Comparison of ENCODE assay signal across 12 mouse cellular contexts in the genomic region with DNA sequence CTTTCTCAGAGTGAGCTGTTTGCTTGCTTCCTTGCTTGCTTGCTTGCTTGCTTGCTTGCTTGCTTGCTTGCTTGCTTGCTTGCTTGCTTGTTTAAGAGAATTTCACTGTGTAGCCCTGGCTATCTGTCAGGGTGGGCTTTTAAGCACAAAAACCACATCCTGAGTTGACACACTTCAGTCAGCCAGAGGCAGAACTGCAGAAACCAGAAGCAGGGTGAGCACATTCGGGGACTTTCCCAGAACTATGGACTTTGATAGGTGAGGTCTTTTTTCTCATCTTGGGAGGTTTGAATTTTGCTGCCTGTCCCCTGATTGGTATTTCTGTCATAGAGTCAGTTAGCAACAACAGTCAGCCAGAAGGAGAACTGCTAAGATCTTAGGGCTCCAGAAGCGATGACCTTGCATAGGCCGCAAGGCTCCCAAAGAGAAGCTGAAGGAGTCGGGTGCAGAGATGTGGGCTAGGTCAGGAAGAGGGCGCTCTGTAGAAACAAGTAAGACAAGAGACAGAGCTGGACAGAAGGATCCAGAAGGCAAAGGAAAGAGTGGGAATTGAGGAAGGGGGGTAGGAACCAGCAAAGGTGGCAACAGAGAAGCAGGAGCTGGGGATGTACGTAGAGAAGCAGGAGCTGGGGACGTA. TPM values are rescaled to one million over a fixed set of nuclear protein-coding genes. Genes with fewer than 3 reads are reported as not detected.
DNase-seq lines count a peak whose midpoint lies in the region; ATAC-seq lines count a peak whose summit lies in the region.
"Had no signal": no experiment of that assay in that cellular context is flagged by ENCODE, and none has a peak within 500 bp of the region (broad histone marks: within the 10 kb centered on the region; RNA-seq: fewer than 3 reads in every experiment).

No protein-coding gene starts in this region.

- DNase-seq in heart, postnatal 36 days, result no peak
- DNase-seq in CD4-positive helper T cell, adult 2 months (ENCODE audit: low read depth, low spot score), result peak; percentile 89
- DNase-seq in induced T-regulatory cell, adult 2 months (ENCODE audit: low read depth), result peak; percentile 93
- DNase-seq in Muller cell, postnatal 12 days (ENCODE audit: inconsistent ontology term), result no peak
- no peak for DNase-seq in frontal cortex, adult 2 months (ENCODE audit: extremely low spot score in 1 of 2, low spot score in 1 of 2)
- DNase-seq in frontal cortex, postnatal 10 days (ENCODE audit: low spot score in 2 of 2), result no peak

- H3K9ac ChIP-seq in heart, embryonic 12.5 days, result no peak overlapping the region
- H3K9ac ChIP-seq: neural tube, embryonic 13.5 days had no signal

- peak overlapping the region; percentile 37 for H3K4me2 ChIP-seq in heart, embryonic 12.5 days
- H3K4me2 ChIP-seq: neural tube, embryonic 13.5 days had no signal

- H3K4me3 ChIP-seq in heart, embryonic 12.5 days, result peak overlapping the region; percentile 7; the same call in 1 of the 2 replicates
- H3K4me3 ChIP-seq: neural tube, embryonic 13.5 days had no signal

- peaks cover 16% of the 10 kb centered on the region for H3K4me1 ChIP-seq in heart, embryonic 12.5 days (replicated peaks)

- ATAC-seq in heart, embryonic 12.5 days (ENCODE audit: insufficient number of reproducible peaks, low FRiP score), result no peak
- peak; percentile 37; the same call in 1 of the 2 replicates for ATAC-seq in neutrophil, adult 5-6 weeks (ENCODE audit: extremely low read depth, insufficient number of reproducible peaks, low FRiP score, poor library complexity, severe bottlenecking)
- ATAC-seq: forebrain, embryonic 14.5 days; intestine, embryonic 16.5 days had no signal

- H3K9me3 ChIP-seq in heart, embryonic 12.5 days (replicated peaks), result no peaks in the 10 kb centered on the region
- H3K9me3 ChIP-seq: neural tube, embryonic 13.5 days had no signal

- 82% methylated on average over 7 of the region's 7 CpGs for whole genome bisulfite sequencing in heart, embryonic 12.5 days

- intact Hi-C loops in heart, postnatal 36 days (cut with DNase I), result no loop called here

- H3K36me3 ChIP-seq in heart, embryonic 12.5 days, result peaks cover 24% of the 10 kb centered on the region

- H3K27me3 ChIP-seq in heart, embryonic 12.5 days (replicated peaks), result no peaks in the 10 kb centered on the region
- H3K27me3 ChIP-seq: neural tube, embryonic 13.5 days had no signal

- H3K27ac ChIP-seq in heart, embryonic 12.5 days (ENCODE audit: poor library complexity, severe bottlenecking), result peak overlapping the region; percentile 10; the same call in 1 of the 2 replicates
- H3K27ac ChIP-seq: macrophage; neural tube, embryonic 13.5 days had no signal

RNA-seq across cellular contexts. Expression of a gene that starts 15.2 kb away (rescaled TPM):
- 25.0 TPM in 2 replicates for polyA plus RNA-seq in heart, embryonic 12.5 days (2016; fragmentation: Nextera tagmentation; extraction: Ambion mirVana)
- total RNA-seq in heart, postnatal 36 days (2021), result 10 to 100 TPM; 13.9 TPM
- total RNA-seq in neutrophil, adult 5-6 weeks (2017), result 14.4 and 19.4 TPM in 2 replicates
- polyA plus RNA-seq in frontal cortex, adult 2 months (2012; rRNA removed), result 126 and 128 TPM in 2 replicates

RNA-seq across cellular contexts. Expression of a gene that starts 15.3 kb away (rescaled TPM):
- polyA plus RNA-seq in heart, embryonic 12.5 days (2016; fragmentation: Nextera tagmentation; extraction: Ambion mirVana), result 33.3 and 34.1 TPM in 2 replicates
- total RNA-seq in heart, postnatal 36 days (2021), result 10 to 100 TPM in 1 of 2 experiments, 1 to 10 TPM in 1; 8.6 to 11.0 TPM
- total RNA-seq in neutrophil, adult 5-6 weeks (2017), result 19.8 and 20.5 TPM in 2 replicates
- polyA plus RNA-seq in frontal cortex, adult 2 months (2012; rRNA removed), result 33.9 and 41.4 TPM in 2 replicates

RNA-seq across cellular contexts. Expression of a gene that starts 31.5 kb away (rescaled TPM):
- polyA plus RNA-seq in heart, embryonic 12.5 days (2016; fragmentation: Nextera tagmentation; extraction: Ambion mirVana), result 0.18 and 0.42 TPM in 2 replicates
- total RNA-seq in heart, postnatal 36 days (2021), result under 1 TPM; 0.42 to 0.43 TPM
- 5.4 and 7.8 TPM in 2 replicates for total RNA-seq in neutrophil, adult 5-6 weeks (2017)
- 12.5 and 18.6 TPM in 2 replicates for polyA plus RNA-seq in frontal cortex, adult 2 months (2012; rRNA removed)
- polyA plus RNA-seq: macrophage had no signal

RNA-seq across cellular contexts. Expression of a gene that starts 36.5 kb away (rescaled TPM):
- polyA plus RNA-seq in heart, embryonic 12.5 days (2016; fragmentation: Nextera tagmentation; extraction: Ambion mirVana), result 5.1 and 6.3 TPM in 2 replicates
- 10 to 100 TPM in 1 of 2 experiments, 1 to 10 TPM in 1; 8.7 to 10.2 TPM for total RNA-seq in heart, postnatal 36 days (2021)
- total RNA-seq in neutrophil, adult 5-6 weeks (2017), result 20.4 and 23.8 TPM in 2 replicates
- polyA plus RNA-seq in frontal cortex, adult 2 months (2012; rRNA removed), result 41.1 and 42.1 TPM in 2 replicates

RNA-seq across cellular contexts. Expression of a gene that starts 40.4 kb away (rescaled TPM):
- 25.1 and 25.9 TPM in 2 replicates for polyA plus RNA-seq in heart, embryonic 12.5 days (2016; fragmentation: Nextera tagmentation; extraction: Ambion mirVana)
- total RNA-seq in heart, postnatal 36 days (2021), result 10 to 100 TPM; 20.8 to 22.5 TPM
- total RNA-seq in neutrophil, adult 5-6 weeks (2017), result 6.8 TPM in 2 replicates
- polyA plus RNA-seq in frontal cortex, adult 2 months (2012; rRNA removed), result 21.9 and 23.4 TPM in 2 replicates

Comparison
In these comparisons a context has a peak if more than half of its experiments do, and no peak if none do; other contexts are left out.
1. DNase-seq: peak in CD4-positive helper T cell, adult 2 months (single experiment) and induced T-regulatory cell, adult 2 months (single experiment); none in heart, postnatal 36 days (0 of 2), Muller cell, postnatal 12 days (single experiment), frontal cortex, adult 2 months (0 of 2) and frontal cortex, postnatal 10 days (0 of 2).